Mouse (Mus musculus) hindbrain, embryonic 12.5 days (tissue): ENCODE results near the gene Spen. TPM values are rescaled to one million over a fixed set of nuclear protein-coding genes. Genes with fewer than 3 reads are reported as not detected.

ENCODE experiments used
- ATAC-seq: fragments of 200-750 bp; cut with Nextera tagmentation; 2 replicates; pipeline ENCODE4 v1.8.0; 2017; ENCODE audit warnings: moderate TSS enrichment; ENCODE audit not compliant: low FRiP score
- H3K27ac ChIP-seq: fragments of 300-500 bp; sonication (generic); 2 replicates; pipeline ENCODE4 v1.5.1; 2016; ENCODE audit warnings: mild to moderate bottlenecking
- H3K27me3 ChIP-seq: fragments of 300-500 bp; sonication (generic); 2 replicates; pipeline ENCODE4 v1.6.1; 2016; ENCODE audit warnings: mild to moderate bottlenecking
- H3K36me3 ChIP-seq: fragments of 300-500 bp; sonication (generic); 2 replicates; pipeline ENCODE4 v1.6.1; 2016; ENCODE audit warnings: mild to moderate bottlenecking
- H3K4me1 ChIP-seq: fragments of 300-500 bp; sonication (generic); 2 replicates; pipeline ENCODE4 v1.6.1; 2016
- H3K4me2 ChIP-seq: fragments of 300-500 bp; sonication (generic); replicated peaks from 2 replicates; pipeline ENCODE4 v1.6.1; 2016; ENCODE audit warnings: mild to moderate bottlenecking
- H3K4me3 ChIP-seq: fragments of 300-500 bp; sonication (generic); 2 replicates; pipeline ENCODE4 v1.5.1; 2016; ENCODE audit warnings: mild to moderate bottlenecking
- H3K9ac ChIP-seq: fragments of 300-500 bp; sonication (generic); 2 replicates; pipeline ENCODE4 v1.6.1; 2016; ENCODE audit warnings: mild to moderate bottlenecking, moderate library complexity
- H3K9me3 ChIP-seq: fragments of 300-500 bp; sonication (generic); replicated peaks from 2 replicates; pipeline ENCODE4 v1.6.1; 2016; ENCODE audit warnings: mild to moderate bottlenecking
- WGBS: fragments of 180-500 bp; shearing (Covaris S2); methylation state at CpG from one replicate; pipeline ENCODE4 v1.1.7; 2016; 5-methylcytosine and 5-hydroxymethylcytosine counted together
- polyA plus RNA-seq: library from polyadenylated mRNA; unstranded; fragments of >200 nt; fragmentation: Nextera tagmentation; extraction: Ambion mirVana; gene quantifications from 2 replicates; pipeline ENCODE4 v1.2.1, GENCODE M21; 2016

The Spen gene
- polyA plus RNA-seq, 1 experiment from 2014 or later: 21.7 TPM

DNA sequence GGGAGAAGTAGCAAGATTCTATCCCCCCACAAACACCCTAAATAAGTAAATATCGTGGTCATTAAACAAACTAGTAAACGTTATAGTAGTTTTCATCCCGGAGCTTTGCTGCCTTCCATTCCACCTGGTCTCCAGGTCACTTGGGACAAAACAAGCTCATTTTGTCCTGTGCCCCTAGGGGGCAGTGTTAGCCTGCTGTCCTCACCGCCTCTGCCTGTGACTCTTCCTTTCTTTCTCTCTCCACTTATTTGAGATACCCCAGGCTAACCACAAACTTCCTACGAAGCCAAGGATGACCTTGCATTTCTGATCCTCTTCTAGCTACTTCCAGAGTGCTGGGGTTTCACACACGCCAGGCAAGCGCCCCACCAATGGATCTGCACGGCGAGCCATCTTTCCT is 107.4 kb downstream of the Spen start:
- Histone ChIP-seq H3K27me3 (peaks cover 15% of the 10 kb centered on the region), H3K4me3 (no peak overlapping the region), H3K4me1 (peaks cover 3% of the 10 kb centered on the region), H3K36me3 (no peaks in the 10 kb centered on the region), H3K9ac (no peak overlapping the region), H3K27ac (no peak overlapping the region), H3K4me2 (no peak overlapping the region), H3K9me3 (no peaks in the 10 kb centered on the region)
- no peak for ATAC-seq
- 53% methylated on average over 9 of the region's 9 CpGs for WGBS

DNA sequence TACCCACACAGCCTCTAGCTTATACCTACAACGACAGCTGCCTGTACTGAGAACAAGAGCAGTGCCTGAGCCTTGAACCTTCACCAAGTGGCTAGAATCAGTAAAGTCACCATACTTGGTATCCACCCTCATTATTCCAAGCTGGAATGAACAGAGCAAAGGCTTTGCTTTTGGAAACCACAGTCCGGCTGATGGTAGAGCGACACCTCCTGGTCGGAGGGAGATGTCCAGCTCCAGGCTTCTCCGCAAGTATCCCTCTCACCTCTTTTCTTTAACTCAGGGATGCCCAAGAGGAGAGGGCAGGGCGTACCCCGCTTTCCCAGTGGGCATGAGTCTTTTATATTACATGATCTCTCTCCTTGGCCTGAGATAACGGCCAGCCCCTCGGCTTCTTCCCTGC is 108.5 kb downstream of the Spen start:
- H3K36me3 ChIP-seq: no peaks in the 10 kb centered on the region
- H3K9me3 ChIP-seq: no peaks in the 10 kb centered on the region
- H3K27ac ChIP-seq: no peak overlapping the region
- H3K27me3 ChIP-seq: peaks cover 25% of the 10 kb centered on the region
- no peak overlapping the region for H3K9ac ChIP-seq
- H3K4me3 ChIP-seq: no peak overlapping the region
- H3K4me1 ChIP-seq: peaks cover 10% of the 10 kb centered on the region
- H3K4me2 ChIP-seq: no peak overlapping the region
- 51% methylated on average over 9 of the region's 9 CpGs for WGBS
- no peak for ATAC-seq

DNA sequence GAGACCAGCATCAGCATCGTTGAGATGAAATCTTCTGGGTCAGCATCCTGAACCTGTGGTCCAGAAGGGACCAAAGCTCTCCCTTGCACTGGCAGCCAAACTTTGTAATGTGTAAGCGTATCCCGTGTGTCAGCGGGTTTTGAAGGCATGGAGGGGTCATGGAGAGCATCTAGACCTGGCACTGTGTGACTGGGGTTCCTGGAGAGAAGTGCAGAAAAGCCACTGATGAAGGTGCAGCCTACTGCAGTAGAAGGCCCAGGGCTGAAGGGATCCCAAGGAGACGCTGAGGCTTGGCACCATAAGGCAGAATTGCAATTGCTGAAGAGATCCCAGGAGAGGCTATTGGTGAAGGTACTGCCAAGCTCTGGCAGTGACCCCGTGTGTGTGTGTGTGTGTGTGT is 109.0 kb downstream of the Spen start:
- H3K27me3 ChIP-seq: peaks cover 30% of the 10 kb centered on the region
- peaks cover 10% of the 10 kb centered on the region for H3K4me1 ChIP-seq
- 78% methylated on average over 6 of the region's 6 CpGs for WGBS
- ATAC-seq: no peak
- H3K9me3 ChIP-seq: no peaks in the 10 kb centered on the region
- H3K9ac ChIP-seq: no peak overlapping the region
- no peak overlapping the region for H3K4me2 ChIP-seq
- no peak overlapping the region for H3K27ac ChIP-seq
- H3K4me3 ChIP-seq: no peak overlapping the region
- no peaks in the 10 kb centered on the region for H3K36me3 ChIP-seq

DNA sequence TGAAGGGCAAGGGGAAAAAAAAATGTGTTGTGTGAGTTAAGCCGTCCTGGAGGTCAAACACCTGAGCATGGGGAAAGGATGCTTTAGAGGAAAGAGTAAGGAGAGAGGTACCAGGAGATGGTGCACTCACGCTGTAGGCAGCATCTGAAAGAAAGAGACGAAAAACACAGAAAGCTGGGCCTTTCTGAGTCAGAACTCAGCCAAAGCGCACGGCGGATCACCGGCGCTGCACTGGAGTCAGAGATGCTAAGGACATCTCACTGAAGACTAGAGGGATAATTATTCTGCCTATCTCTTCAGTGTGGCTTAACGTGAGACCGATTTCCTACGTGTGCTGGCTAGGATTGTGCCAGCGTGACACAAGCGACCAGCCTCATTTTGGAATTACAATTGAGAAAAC is 110.5 kb downstream of the Spen start:
- H3K4me2 ChIP-seq: no peak overlapping the region
- no peak overlapping the region for H3K27ac ChIP-seq
- no peak for ATAC-seq
- WGBS: 90% methylated on average over 13 of the region's 13 CpGs
- H3K4me1 ChIP-seq: peaks cover 10% of the 10 kb centered on the region
- H3K36me3 ChIP-seq: no peaks in the 10 kb centered on the region
- no peaks in the 10 kb centered on the region for H3K9me3 ChIP-seq
- H3K9ac ChIP-seq: no peak overlapping the region
- no peak overlapping the region for H3K4me3 ChIP-seq
- peaks cover 32% of the 10 kb centered on the region for H3K27me3 ChIP-seq

DNA sequence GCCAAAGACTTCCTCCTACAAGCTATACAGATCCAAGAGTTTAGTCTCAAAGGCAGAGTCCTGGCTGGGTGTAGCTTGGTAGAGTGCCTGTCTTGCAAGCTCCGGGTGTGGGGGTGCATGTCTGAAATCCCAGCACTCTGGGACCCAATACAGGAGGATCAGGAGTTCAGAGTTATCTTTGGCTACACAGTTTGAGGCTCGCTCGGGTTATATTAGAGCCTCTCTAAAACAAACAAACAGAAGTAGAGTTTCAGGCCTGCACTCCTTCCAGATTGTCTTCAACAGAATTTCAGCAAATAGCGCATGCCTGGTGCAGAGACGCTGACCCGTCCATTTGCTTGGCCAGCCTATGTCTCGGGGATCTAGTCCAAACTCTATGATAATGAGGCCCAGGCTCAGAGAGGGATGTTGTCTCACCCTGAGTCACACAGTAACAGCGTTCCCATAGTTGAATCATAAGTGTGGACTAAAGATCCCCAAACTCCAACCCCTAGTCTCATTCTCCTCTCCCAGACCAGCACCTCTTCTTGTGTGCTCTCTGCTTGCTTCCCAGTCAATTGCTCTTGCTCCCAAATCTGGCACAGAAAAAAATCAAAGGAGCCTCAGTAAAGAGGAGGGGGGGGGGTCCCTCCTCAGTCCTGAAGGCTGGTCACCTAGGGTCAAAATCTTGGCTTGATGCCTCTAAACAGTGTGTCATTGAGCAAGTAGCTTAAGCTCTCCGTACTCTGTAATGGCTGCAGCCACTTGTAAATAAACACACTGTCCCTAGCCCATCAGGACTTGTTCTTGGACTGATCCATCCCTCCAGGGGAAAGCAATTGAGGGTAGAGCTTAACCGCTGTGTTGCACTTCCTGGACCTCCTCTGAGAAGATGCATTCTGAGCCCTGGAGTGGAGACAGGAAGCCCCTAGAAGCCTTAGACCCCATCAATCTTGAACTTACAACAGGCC is 111.3 kb downstream of the Spen start:
- WGBS: 82% methylated on average over 10 of the region's 10 CpGs

DNA sequence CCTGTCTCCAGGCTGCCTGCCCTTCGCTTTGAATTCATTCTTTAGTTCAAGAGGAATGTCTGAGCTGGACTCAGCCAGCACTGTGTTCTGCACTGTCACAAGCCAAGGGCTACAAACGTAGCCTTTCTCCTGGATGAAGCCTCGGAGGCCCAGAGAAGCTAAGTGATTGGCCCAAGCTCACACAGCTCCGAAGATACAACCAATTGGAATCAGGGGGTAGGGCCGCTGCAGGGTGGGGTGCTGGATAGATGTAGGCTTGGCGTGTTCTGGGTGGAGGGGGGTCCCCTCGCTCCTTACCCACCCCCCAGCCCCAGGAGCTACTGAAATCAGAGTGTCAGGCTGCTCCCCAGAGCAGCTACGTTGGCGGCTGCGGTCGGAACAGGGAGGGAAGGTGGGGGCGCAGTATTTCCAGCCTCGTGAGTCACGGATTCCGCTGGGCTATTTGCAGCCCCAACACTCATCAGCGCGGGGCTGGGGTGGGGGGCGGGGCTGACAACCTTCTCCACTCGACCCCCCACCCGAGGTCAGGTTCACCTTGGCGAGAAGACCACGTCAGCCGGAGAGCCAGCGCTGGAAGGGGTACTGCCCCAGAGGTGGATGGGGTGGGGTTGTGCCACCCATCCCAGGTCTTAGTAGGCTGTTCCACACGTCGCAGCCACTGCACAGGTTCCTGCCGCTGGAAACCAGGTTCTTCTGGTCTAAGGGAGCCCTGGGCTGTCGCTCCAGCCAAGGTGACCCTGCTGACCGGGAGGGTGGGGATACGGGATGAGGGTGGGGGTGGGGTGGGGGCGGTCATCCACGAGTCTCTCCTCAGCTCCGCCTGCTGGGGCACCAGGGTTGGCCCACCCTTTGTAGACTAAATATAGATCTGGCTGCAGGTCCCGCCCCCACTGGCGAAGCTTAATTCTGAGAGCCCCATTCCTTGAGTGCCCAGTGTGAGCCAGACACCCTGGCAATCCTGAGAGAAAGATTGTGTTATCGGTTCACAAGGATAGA is 112.6 kb downstream of the Spen start:
- Histone ChIP-seq H3K4me2 (peak overlapping the region; percentile 77), H3K9me3 (no peaks in the 10 kb centered on the region), H3K4me1 (peaks cover 10% of the 10 kb centered on the region), H3K27ac (no peak overlapping the region), H3K9ac (peak overlapping the region; percentile 59), H3K36me3 (no peaks in the 10 kb centered on the region), H3K4me3 (peak overlapping the region; percentile 38), H3K27me3 (peaks cover 50% of the 10 kb centered on the region)
- peak; percentile 92 for ATAC-seq
- WGBS: 7% methylated on average over 36 of the region's 36 CpGs

More for the DNA sequence above, 111.3 kb downstream of the Spen start:
- H3K4me3 ChIP-seq: no peak overlapping the region
- H3K36me3 ChIP-seq: no peaks in the 10 kb centered on the region
- no peaks in the 10 kb centered on the region for H3K9me3 ChIP-seq
- H3K27ac ChIP-seq: no peak overlapping the region
- H3K4me1 ChIP-seq: peaks cover 10% of the 10 kb centered on the region
- no peak overlapping the region for H3K9ac ChIP-seq
- no peak for ATAC-seq
- H3K4me2 ChIP-seq: no peak overlapping the region
- peaks cover 41% of the 10 kb centered on the region for H3K27me3 ChIP-seq

DNA sequence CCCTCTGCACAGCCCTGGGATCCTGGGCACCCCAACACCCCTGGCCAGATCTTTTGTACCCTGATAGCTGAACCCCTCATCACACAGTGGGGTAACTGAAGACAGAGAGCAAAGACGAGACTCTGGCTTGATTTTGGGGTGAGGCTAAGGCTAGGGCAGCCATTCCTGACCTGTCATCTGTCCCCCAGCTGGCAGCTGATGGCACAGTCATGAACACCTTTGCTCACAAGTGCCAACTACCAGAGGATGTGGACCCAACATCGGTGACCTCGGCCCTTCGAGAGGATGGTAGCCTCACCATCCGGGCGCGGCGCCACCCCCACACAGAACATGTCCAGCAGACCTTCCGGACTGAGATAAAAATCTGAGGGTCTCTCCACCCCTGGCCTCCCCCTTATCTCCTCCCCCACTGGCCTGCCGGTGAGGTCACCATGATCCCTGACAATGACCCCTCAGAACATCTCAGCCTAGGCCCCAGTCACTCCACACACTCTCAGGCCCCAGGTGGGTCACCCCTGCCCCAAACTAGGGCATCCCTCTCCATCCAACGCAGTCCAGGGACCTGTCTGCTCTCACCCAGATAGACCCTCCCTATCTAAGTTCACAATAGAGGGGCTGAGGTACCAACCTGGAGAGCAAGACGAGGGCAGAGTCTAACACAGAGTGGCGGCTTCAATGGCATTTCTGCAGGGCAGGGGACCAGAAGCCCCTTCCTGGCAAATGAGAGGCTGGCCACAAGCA is 114.5 kb downstream of the Spen start:
- no peak for ATAC-seq
- Histone ChIP-seq H3K36me3 (no peaks in the 10 kb centered on the region), H3K27me3 (peaks cover 50% of the 10 kb centered on the region), H3K9me3 (no peaks in the 10 kb centered on the region), H3K4me3 (no peak overlapping the region), H3K9ac (no peak overlapping the region), H3K27ac (no peak overlapping the region), H3K4me2 (no peak overlapping the region), H3K4me1 (peaks cover 10% of the 10 kb centered on the region)
- 82% methylated on average over 13 of the region's 13 CpGs for WGBS

DNA sequence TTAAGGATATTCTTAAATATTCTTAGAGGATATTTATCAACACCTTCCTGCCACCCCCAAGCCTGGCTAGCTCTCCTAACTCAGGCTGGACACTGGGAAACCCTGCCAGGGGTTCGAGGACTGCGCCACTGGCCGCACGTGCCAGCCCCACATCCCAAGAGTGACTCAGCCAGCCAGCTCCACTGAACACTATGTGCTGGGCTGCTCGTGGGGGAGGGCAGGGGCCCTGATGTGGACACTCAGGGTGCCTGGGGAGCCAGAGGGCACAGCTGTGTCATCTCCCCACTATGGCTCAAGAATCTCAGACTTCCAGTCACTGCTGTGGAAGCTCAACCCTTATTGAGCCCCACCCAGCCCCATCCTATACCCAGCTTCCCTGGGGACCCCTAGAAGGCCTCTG is 115.1 kb downstream of the Spen start:
- Histone ChIP-seq H3K9ac (no peak overlapping the region), H3K4me2 (no peak overlapping the region), H3K27me3 (peaks cover 50% of the 10 kb centered on the region), H3K4me1 (peaks cover 10% of the 10 kb centered on the region), H3K4me3 (no peak overlapping the region), H3K27ac (no peak overlapping the region), H3K9me3 (no peaks in the 10 kb centered on the region), H3K36me3 (no peaks in the 10 kb centered on the region)
- no peak for ATAC-seq
- 84% methylated on average over 5 of the region's 5 CpGs for WGBS

DNA sequence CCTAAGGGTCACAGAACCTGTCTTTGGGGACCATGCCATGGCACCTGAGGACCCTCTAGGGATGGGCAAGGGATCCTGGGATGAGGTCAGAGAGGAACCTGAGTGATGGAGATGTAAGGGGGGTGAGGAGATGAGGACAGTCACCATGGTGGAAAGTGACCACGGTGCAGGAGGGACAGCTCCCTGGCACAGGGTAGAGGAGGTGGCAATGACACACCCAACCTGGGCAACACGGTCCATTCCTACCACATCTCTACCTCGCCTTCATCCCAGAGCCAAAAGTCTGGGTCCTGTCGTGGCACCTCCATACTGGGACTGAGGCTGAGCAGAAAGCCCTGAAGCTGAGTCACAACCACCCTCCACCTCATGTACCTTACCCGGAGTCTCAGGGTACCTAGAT is 115.6 kb downstream of the Spen start:
- Histone ChIP-seq H3K9ac (no peak overlapping the region), H3K4me2 (no peak overlapping the region), H3K27me3 (peaks cover 50% of the 10 kb centered on the region), H3K27ac (no peak overlapping the region), H3K4me1 (peaks cover 10% of the 10 kb centered on the region), H3K36me3 (no peaks in the 10 kb centered on the region), H3K4me3 (no peak overlapping the region), H3K9me3 (no peaks in the 10 kb centered on the region)
- WGBS: 89% methylated on average over 5 of the region's 5 CpGs
- ATAC-seq: no peak

DNA sequence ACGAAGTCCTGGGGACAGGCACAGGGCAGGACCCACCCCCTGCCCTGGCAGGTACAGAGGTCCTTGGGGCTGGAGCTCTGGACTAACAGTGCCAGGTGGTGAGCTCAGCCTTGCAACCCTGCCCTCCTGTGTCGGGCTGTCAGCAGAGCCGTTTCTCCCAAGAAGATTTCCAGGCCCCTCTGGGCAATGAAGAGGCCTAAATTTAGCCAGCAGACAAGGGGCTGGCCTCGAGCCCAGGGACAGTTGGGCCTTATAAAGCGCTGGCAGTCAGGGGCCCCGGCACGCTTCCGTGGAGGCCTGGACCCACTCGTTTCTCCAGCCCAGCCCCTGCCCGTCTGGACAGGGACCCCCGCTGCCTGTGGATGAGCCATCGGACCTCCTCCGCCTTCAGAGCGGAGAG is 117.0 kb downstream of the Spen start:
- WGBS: 81% methylated on average over 14 of the region's 14 CpGs
- no peak overlapping the region for H3K4me2 ChIP-seq

DNA sequence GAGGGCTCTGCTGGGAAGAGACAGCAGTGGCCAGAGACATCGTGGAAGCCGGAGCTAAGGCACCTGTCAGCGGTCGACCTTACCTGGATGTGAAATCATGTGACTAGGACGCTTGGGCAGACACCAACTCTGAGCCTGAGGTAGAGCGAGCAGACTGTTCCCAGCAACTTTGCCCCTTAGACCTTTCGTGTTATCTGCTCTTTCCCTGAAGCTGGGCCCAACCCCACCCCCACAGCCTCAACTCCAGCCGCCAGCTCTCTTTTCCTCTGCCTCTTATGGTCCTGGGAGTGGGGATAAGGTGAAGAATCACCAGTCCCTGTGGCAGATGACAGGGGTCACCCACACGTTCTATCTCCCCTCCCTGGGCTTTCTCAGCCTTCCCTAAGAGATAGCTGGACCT is 117.5 kb downstream of the Spen start:
- WGBS: 55% methylated on average over 9 of the region's 9 CpGs
- Histone ChIP-seq H3K4me2 (no peak overlapping the region), H3K4me1 (peaks cover 6% of the 10 kb centered on the region), H3K4me3 (no peak overlapping the region), H3K9me3 (no peaks in the 10 kb centered on the region), H3K36me3 (no peaks in the 10 kb centered on the region), H3K9ac (no peak overlapping the region), H3K27me3 (peaks cover 38% of the 10 kb centered on the region), H3K27ac (no peak overlapping the region)
- no peak for ATAC-seq

More for the DNA sequence above, 117.0 kb downstream of the Spen start:
- no peak for ATAC-seq
- H3K9ac ChIP-seq: no peak overlapping the region; the same call in 1 of the 2 replicates
- no peak overlapping the region for H3K4me3 ChIP-seq
- H3K27me3 ChIP-seq: peaks cover 43% of the 10 kb centered on the region
- no peaks in the 10 kb centered on the region for H3K36me3 ChIP-seq
- peaks cover 10% of the 10 kb centered on the region for H3K4me1 ChIP-seq
- no peaks in the 10 kb centered on the region for H3K9me3 ChIP-seq
- H3K27ac ChIP-seq: no peak overlapping the region
